Mouse (Mus musculus): ENCODE results near the gene Gabra3.
A peak's percentile ranks its signal among the peaks of the same experiment; 100 is the strongest.

Gabra3 gene

GRCm38 (mm10) chrX:72656230-72656898 is at the start of gene Gabra3:
TSS of gene Gabra3 (minus strand) at chrX:72656848.
- peak in 1 of 2 experiments; percentile 2 for DNase-seq

GRCm38 (mm10) chrX:72655789-72656188 is 859 bp downstream of the Gabra3 start:
- DNase-seq: no peak

- DNase-seq: no peak
These were observed 1.3 kb downstream of the Gabra3 start for GRCm38 (mm10) chrX:72655381-72655780.

- DNase-seq: no peak
These were observed 6.0 kb downstream of the Gabra3 start for GRCm38 (mm10) chrX:72650688-72651087.

GRCm38 (mm10) chrX:72644691-72645090 is 12.0 kb downstream of the Gabra3 start:
- peak in 1 of 2 experiments; percentile 1 for DNase-seq

GRCm38 (mm10) chrX:72497284-72497683 is 159.4 kb downstream of the Gabra3 start:
- no peak for DNase-seq

GRCm38 (mm10) chrX:72489806-72490205 is 166.8 kb downstream of the Gabra3 start:
- DNase-seq: no peak

- DNase-seq: no peak
These were observed 269.9 kb downstream of the Gabra3 start, which contains the start of gene Magea10 for GRCm38 (mm10) chrX:72386758-72387157. TSS of gene Magea10 (minus strand) at chrX:72386858.
